34 mouse cellular contexts compared by ENCODE assay signal in genomic region chr1:37899816-37900215, GRCm38 (mm10). TPM values are rescaled to one million over a fixed set of nuclear protein-coding genes. Genes with fewer than 3 reads are reported as not detected.
DNase-seq lines count a peak whose midpoint lies in the region; ATAC-seq and TF ChIP-seq lines count a peak whose summit lies in the region.
"Had no signal": no experiment of that assay in that cellular context is flagged by ENCODE, and none has a peak within 500 bp of the region (broad histone marks: within the 10 kb centered on the region; RNA-seq: fewer than 3 reads in every experiment).

No protein-coding gene starts in this region.

- H3K9me3 ChIP-seq in embryonic facial prominence, embryonic 14.5 days (ENCODE audit: control insufficient read depth, low read length) = no peaks in the 10 kb centered on the region
- no peaks in the 10 kb centered on the region for H3K9me3 ChIP-seq in embryonic facial prominence, embryonic 10.5 days
- H3K9me3 ChIP-seq in heart, embryonic 14.5 days (ENCODE audit: control insufficient read depth, low read length) = no peaks in the 10 kb centered on the region
- no peaks in the 10 kb centered on the region for H3K9me3 ChIP-seq in heart, postnatal 0 days (replicated peaks; ENCODE audit: control insufficient read depth, low read length)
- H3K9me3 ChIP-seq: embryonic facial prominence, embryonic 15.5 days; G1E; hindbrain, embryonic 13.5 days; intestine, embryonic 15.5 days had no signal

- no peak for TF ChIP-seq CTCF in heart, postnatal 0 days (IDR thresholded peaks at IDR 0.05; ENCODE audit: low read depth)

- peaks cover 51% of the 10 kb centered on the region for H3K36me3 ChIP-seq in embryonic facial prominence, embryonic 14.5 days (ENCODE audit: control insufficient read depth, insufficient read depth, low read length)
- peaks cover 59% of the 10 kb centered on the region for H3K36me3 ChIP-seq in embryonic facial prominence, embryonic 10.5 days (replicated peaks)
- H3K36me3 ChIP-seq in heart, embryonic 14.5 days (ENCODE audit: control insufficient read depth, insufficient read depth, low read length) = peaks cover 47% of the 10 kb centered on the region
- peaks cover 45% of the 10 kb centered on the region for H3K36me3 ChIP-seq in heart, postnatal 0 days (replicated peaks; ENCODE audit: control insufficient read depth, insufficient read depth, low read length)

- TF ChIP-seq EP300 in heart, postnatal 0 days (IDR thresholded peaks at IDR 0.05; ENCODE audit: low read depth) = no peak

- H3K27ac ChIP-seq in embryonic facial prominence, embryonic 14.5 days (replicated peaks; ENCODE audit: low read depth, low read length) = no peak overlapping the region
- H3K27ac ChIP-seq in embryonic facial prominence, embryonic 10.5 days (replicated peaks) = no peak overlapping the region
- peak overlapping the region; percentile 8 to 24; a peak in 2 of 4 replicates for H3K27ac ChIP-seq in heart, embryonic 14.5 days (replicated peaks in 1 of 2; ENCODE audit: control insufficient read depth in 1 of 2, insufficient read depth in 1 of 2, low read depth in 2 of 2, low read length in 2 of 2)
- H3K27ac ChIP-seq in heart, postnatal 0 days (ENCODE audit: low read depth) = peak overlapping the region; percentile 34; the same call in 1 of the 2 replicates
- H3K27ac ChIP-seq: embryonic facial prominence, embryonic 15.5 days; gastrocnemius, adult 2 months; hindbrain, embryonic 13.5 days; intestine, embryonic 15.5 days had no signal

- peak; percentile 27 for DNase-seq in embryonic facial prominence, embryonic 14.5 days (ENCODE audit: low spot score)
- DNase-seq in embryonic facial prominence, embryonic 10.5 days (ENCODE audit: low spot score) = no peak
- no peak for DNase-seq in heart, postnatal 25 days (ENCODE audit: low spot score)
- DNase-seq in heart, postnatal 0 days (ENCODE audit: low spot score) = no peak
- DNase-seq in heart, adult 9 months (ENCODE audit: low spot score in 2 of 2) = no peak
- DNase-seq: adrenal gland, adult 2 months; adrenal gland, postnatal 14 days; cerebellum, adult 11-12 months; cerebellum, adult 8-10 months; cerebellum, postnatal 10 days; cerebellum, postnatal 36 days; embryo, embryonic 11 days; forebrain, postnatal 0 days; gastrocnemius, adult 2 months; gastrocnemius, postnatal 14 days; heart, adult 11 months; kidney, adult 11 months; kidney, adult 8-10 months had no signal

- 82% methylated on average over 4 of the region's 4 CpGs for WGBS in embryonic facial prominence, embryonic 14.5 days
- WGBS in embryonic facial prominence, embryonic 10.5 days = 76% methylated on average over 4 of the region's 4 CpGs
- 67% methylated on average over 4 of the region's 4 CpGs for WGBS in heart, embryonic 14.5 days
- WGBS in heart, postnatal 0 days = 62% methylated on average over 4 of the region's 4 CpGs

- no peaks in the 10 kb centered on the region for H3K4me1 ChIP-seq in embryonic facial prominence, embryonic 14.5 days (ENCODE audit: control insufficient read depth, insufficient read depth, low read length)
- no peaks in the 10 kb centered on the region for H3K4me1 ChIP-seq in embryonic facial prominence, embryonic 10.5 days
- H3K4me1 ChIP-seq in heart, embryonic 14.5 days (ENCODE audit: control insufficient read depth in 2 of 2, insufficient read depth in 2 of 2, low read length in 2 of 2) = peaks cover 2 to 11% of the 10 kb centered on the region in 2 experiments; a peak in 2 of 4 replicates
- H3K4me1 ChIP-seq in heart, postnatal 0 days (ENCODE audit: control insufficient read depth, insufficient read depth) = no peaks in the 10 kb centered on the region
- H3K4me1 ChIP-seq: embryonic facial prominence, embryonic 15.5 days; hindbrain, embryonic 13.5 days; intestine, embryonic 15.5 days had no signal

- H3K9ac ChIP-seq in embryonic facial prominence, embryonic 14.5 days (ENCODE audit: low read depth, low read length) = no peak overlapping the region
- no peak overlapping the region for H3K9ac ChIP-seq in heart, embryonic 14.5 days (ENCODE audit: low read length)
- H3K9ac ChIP-seq in heart, postnatal 0 days (replicated peaks; ENCODE audit: low read depth, low read length) = no peak overlapping the region
- H3K9ac ChIP-seq: embryonic facial prominence, embryonic 15.5 days; forebrain, postnatal 0 days; hindbrain, embryonic 13.5 days; intestine, embryonic 15.5 days had no signal

- peak; percentile 41; the same call in 1 of the 2 replicates for ATAC-seq in embryonic facial prominence, embryonic 14.5 days (ENCODE audit: low read depth)
- ATAC-seq in heart, embryonic 14.5 days (ENCODE audit: insufficient number of reproducible peaks, insufficient read depth, low FRiP score, low read depth) = no peak
- ATAC-seq in heart, postnatal 0 days (ENCODE audit: insufficient read depth, low read depth) = no peak
- no peak for ATAC-seq in CD4-positive, CD25-positive, alpha-beta regulatory T cell, adult 4 months
- ATAC-seq: forebrain, embryonic 14.5 days; forebrain, postnatal 0 days; hindbrain, embryonic 16.5 days; intestine, embryonic 15.5 days had no signal

- intact Hi-C loops in heart, postnatal 25 days (cut with DNase I) = loop anchor here (5.0 kb wide), 1 partner anchor 87 kb away; no protein-coding TSS in a partner anchor

- no peak overlapping the region for H3K4me3 ChIP-seq in embryonic facial prominence, embryonic 14.5 days (ENCODE audit: low read depth, low read length)
- no peak overlapping the region for H3K4me3 ChIP-seq in embryonic facial prominence, embryonic 10.5 days
- H3K4me3 ChIP-seq in heart, embryonic 14.5 days (ENCODE audit: control insufficient read depth in 1 of 2, insufficient read depth in 1 of 2, low read depth in 1 of 2, low read length in 2 of 2) = no peak overlapping the region
- H3K4me3 ChIP-seq in heart, postnatal 0 days (ENCODE audit: low read depth, low read length) = no peak overlapping the region
- H3K4me3 ChIP-seq: embryonic facial prominence, embryonic 15.5 days; gastrocnemius, adult 2 months; hindbrain, embryonic 13.5 days; intestine, embryonic 15.5 days had no signal

- no peak overlapping the region for H3K4me2 ChIP-seq in embryonic facial prominence, embryonic 14.5 days (ENCODE audit: low read depth, low read length)
- no peak overlapping the region for H3K4me2 ChIP-seq in heart, embryonic 14.5 days (ENCODE audit: low read length)
- no peak overlapping the region for H3K4me2 ChIP-seq in heart, postnatal 0 days (ENCODE audit: low read depth, low read length)
- H3K4me2 ChIP-seq: embryonic facial prominence, embryonic 15.5 days; hindbrain, embryonic 13.5 days; intestine, embryonic 15.5 days had no signal

- no peaks in the 10 kb centered on the region for H3K27me3 ChIP-seq in embryonic facial prominence, embryonic 14.5 days (replicated peaks; ENCODE audit: control insufficient read depth, insufficient read depth, low read length)
- no peaks in the 10 kb centered on the region for H3K27me3 ChIP-seq in embryonic facial prominence, embryonic 10.5 days (replicated peaks; ENCODE audit: low read depth, poor library complexity, severe bottlenecking)
- no peaks in the 10 kb centered on the region for H3K27me3 ChIP-seq in heart, embryonic 14.5 days (ENCODE audit: control insufficient read depth, insufficient read depth, low read length)
- no peaks in the 10 kb centered on the region for H3K27me3 ChIP-seq in heart, postnatal 0 days (ENCODE audit: control insufficient read depth, insufficient read depth, low read length)
- H3K27me3 ChIP-seq: CH12.LX; embryonic facial prominence, embryonic 15.5 days; hindbrain, embryonic 13.5 days; intestine, embryonic 15.5 days had no signal

RNA-seq across cellular contexts. Expression of gene Mrpl30, which starts 9.5 kb away (rescaled TPM):
- polyA plus RNA-seq in embryonic facial prominence, embryonic 14.5 days (2014; fragmentation: Nextera tagmentation; extraction: Ambion mirVana) = 263 and 284 TPM in 2 replicates
- 246 and 254 TPM in 2 replicates for polyA plus RNA-seq in embryonic facial prominence, embryonic 10.5 days (2016; fragmentation: Nextera tagmentation; extraction: Ambion mirVana)
- 303 and 331 TPM in 2 replicates for polyA plus RNA-seq in heart, embryonic 14.5 days (2014; fragmentation: Nextera tagmentation; extraction: Ambion mirVana)
- total RNA-seq in heart, postnatal 25 days (2021) = 100 to 1,000 TPM; 384 to 394 TPM
- 156 and 175 TPM in 2 replicates for total RNA-seq in heart, postnatal 0 days (2014; rRNA removed; ENCODE audit: low replicate concordance)
- polyA plus RNA-seq in heart, postnatal 0 days (2015; fragmentation: Nextera tagmentation; extraction: Ambion mirVana) = 478 and 500 TPM in 2 replicates
- polyA plus RNA-seq in CD4-positive, CD25-positive, alpha-beta regulatory T cell, adult 4 months (2017; shearing (Covaris generic)) = 100 to 1,000 TPM; 237 to 238 TPM

RNA-seq across cellular contexts. Expression of gene Mitd1, which starts 9.6 kb away (rescaled TPM):
- polyA plus RNA-seq in embryonic facial prominence, embryonic 14.5 days (2014; fragmentation: Nextera tagmentation; extraction: Ambion mirVana) = 22.1 and 22.6 TPM in 2 replicates
- 23.9 and 28.1 TPM in 2 replicates for polyA plus RNA-seq in embryonic facial prominence, embryonic 10.5 days (2016; fragmentation: Nextera tagmentation; extraction: Ambion mirVana)
- 12.3 and 12.8 TPM in 2 replicates for polyA plus RNA-seq in heart, embryonic 14.5 days (2014; fragmentation: Nextera tagmentation; extraction: Ambion mirVana)
- 1 to 10 TPM; 4.7 to 5.1 TPM for total RNA-seq in heart, postnatal 25 days (2021)
- total RNA-seq in heart, postnatal 0 days (2014; rRNA removed; ENCODE audit: low replicate concordance) = 0.34 and 1.3 TPM in 2 replicates
- 8.6 and 9.0 TPM in 2 replicates for polyA plus RNA-seq in heart, postnatal 0 days (2015; fragmentation: Nextera tagmentation; extraction: Ambion mirVana)
- polyA plus RNA-seq in CD4-positive, CD25-positive, alpha-beta regulatory T cell, adult 4 months (2017; shearing (Covaris generic)) = 100 to 1,000 TPM; 113 to 123 TPM

RNA-seq across cellular contexts. Expression of gene Lyg2, which starts 16.5 kb away (rescaled TPM):
- polyA plus RNA-seq in embryonic facial prominence, embryonic 14.5 days (2014; fragmentation: Nextera tagmentation; extraction: Ambion mirVana) = 0.11 TPM in 1 of 2 replicates, not detected in the other
- not detected in 2 replicates for polyA plus RNA-seq in embryonic facial prominence, embryonic 10.5 days (2016; fragmentation: Nextera tagmentation; extraction: Ambion mirVana)
- not detected in 2 replicates for polyA plus RNA-seq in heart, embryonic 14.5 days (2014; fragmentation: Nextera tagmentation; extraction: Ambion mirVana)
- total RNA-seq in heart, postnatal 25 days (2021) = not detected
- total RNA-seq in heart, postnatal 0 days (2014; rRNA removed; ENCODE audit: low replicate concordance) = not detected in 2 replicates
- polyA plus RNA-seq in heart, postnatal 0 days (2015; fragmentation: Nextera tagmentation; extraction: Ambion mirVana) = not detected in 2 replicates
- polyA plus RNA-seq in CD4-positive, CD25-positive, alpha-beta regulatory T cell, adult 4 months (2017; shearing (Covaris generic)) = not detected
- total RNA-seq: adrenal gland, adult 2 months; adrenal gland, postnatal 14 days; adrenal gland, postnatal 4 days; CH12.LX; gastrocnemius, adult 2 months; gastrocnemius, postnatal 14 days; gastrocnemius, postnatal 4 days; hematopoietic stem cell, adult 5-6 weeks had no signal
- polyA plus RNA-seq: adrenal gland, adult 2 months; embryonic facial prominence, embryonic 11.5 days; forebrain, embryonic 11.5 days; forebrain, embryonic 14.5 days; forebrain, postnatal 0 days; frontal cortex, adult 2 months; G1E; heart, embryonic 11.5 days; hindbrain, embryonic 13.5 days; intestine, embryonic 15.5 days had no signal

RNA-seq across cellular contexts. Expression of gene Lipt1, which starts 28.3 kb away (rescaled TPM):
- polyA plus RNA-seq in embryonic facial prominence, embryonic 14.5 days (2014; fragmentation: Nextera tagmentation; extraction: Ambion mirVana) = 9.6 TPM in 2 replicates
- polyA plus RNA-seq in embryonic facial prominence, embryonic 10.5 days (2016; fragmentation: Nextera tagmentation; extraction: Ambion mirVana) = 7.9 and 8.9 TPM in 2 replicates
- polyA plus RNA-seq in heart, embryonic 14.5 days (2014; fragmentation: Nextera tagmentation; extraction: Ambion mirVana) = 7.4 and 8.2 TPM in 2 replicates
- 10 to 100 TPM; 10.4 to 11.0 TPM for total RNA-seq in heart, postnatal 25 days (2021)
- total RNA-seq in heart, postnatal 0 days (2014; rRNA removed; ENCODE audit: low replicate concordance) = 6.9 and 8.9 TPM in 2 replicates
- polyA plus RNA-seq in heart, postnatal 0 days (2015; fragmentation: Nextera tagmentation; extraction: Ambion mirVana) = 10.4 and 12.0 TPM in 2 replicates
- polyA plus RNA-seq in CD4-positive, CD25-positive, alpha-beta regulatory T cell, adult 4 months (2017; shearing (Covaris generic)) = 1 to 10 TPM; 9.1 to 9.8 TPM

RNA-seq across cellular contexts. Expression of gene Tsga10, which starts 33.6 kb away (rescaled TPM):
- polyA plus RNA-seq in embryonic facial prominence, embryonic 14.5 days (2014; fragmentation: Nextera tagmentation; extraction: Ambion mirVana) = 5.3 and 7.2 TPM in 2 replicates
- polyA plus RNA-seq in embryonic facial prominence, embryonic 10.5 days (2016; fragmentation: Nextera tagmentation; extraction: Ambion mirVana) = 6.6 and 7.5 TPM in 2 replicates
- polyA plus RNA-seq in heart, embryonic 14.5 days (2014; fragmentation: Nextera tagmentation; extraction: Ambion mirVana) = 4.2 and 4.4 TPM in 2 replicates
- total RNA-seq in heart, postnatal 25 days (2021) = 1 to 10 TPM; 3.5 to 4.3 TPM
- 1.5 and 3.7 TPM in 2 replicates for total RNA-seq in heart, postnatal 0 days (2014; rRNA removed; ENCODE audit: low replicate concordance)
- polyA plus RNA-seq in heart, postnatal 0 days (2015; fragmentation: Nextera tagmentation; extraction: Ambion mirVana) = 3.1 and 3.6 TPM in 2 replicates
- 1 to 10 TPM; 2.1 TPM for polyA plus RNA-seq in CD4-positive, CD25-positive, alpha-beta regulatory T cell, adult 4 months (2017; shearing (Covaris generic))

Comparison
In these comparisons a context has a peak if more than half of its experiments do, and no peak if none do; other contexts are left out.
1. H3K27ac ChIP-seq: peak in heart, embryonic 14.5 days (2 of 2) and heart, postnatal 0 days (single experiment); none in embryonic facial prominence, embryonic 14.5 days (single experiment) and embryonic facial prominence, embryonic 10.5 days (single experiment).